Mouse (Mus musculus) spleen, adult 2 months (tissue): Measurements from ENCODE around the gene Nlgn2. TPM values are rescaled to one million over a fixed set of nuclear protein-coding genes. Genes with fewer than 3 reads are reported as not detected.

ENCODE experiments used
- DNase-seq, 2 experiments: peaks; one replicate each; pipeline versions ENCODE4 v3.0.0 to v3.0.0-alpha.2; 2012 to 2021; ENCODE audit warnings: low spot score in 2 of 2, low read depth in 1 of 2
- H3K27ac ChIP-seq: fragments of 200-500 bp; 2 replicates; pipeline ENCODE4 v1.5.1; 2012; ENCODE audit warnings: low read length, inconsistent platforms; ENCODE audit not compliant: insufficient read depth
- H3K27me3 ChIP-seq: fragments of 200-500 bp; 2 replicates; pipeline ENCODE4 v1.6.1; 2012; ENCODE audit warnings: mild to moderate bottlenecking, moderate library complexity, low read length, inconsistent platforms; ENCODE audit not compliant: control insufficient read depth, insufficient read depth
- H3K36me3 ChIP-seq: fragments of 200-500 bp; 2 replicates; pipeline ENCODE4 v1.6.1; 2012; ENCODE audit warnings: mild to moderate bottlenecking, low read length, inconsistent platforms; ENCODE audit not compliant: control insufficient read depth, insufficient read depth
- H3K4me1 ChIP-seq: fragments of 200-500 bp; 2 replicates; pipeline ENCODE4 v1.6.1; 2011; ENCODE audit warnings: inconsistent platforms; ENCODE audit not compliant: control insufficient read depth, insufficient read depth, insufficient read length
- H3K4me3 ChIP-seq: fragments of 200-500 bp; 2 replicates; pipeline ENCODE4 v1.5.1; 2011; ENCODE audit warnings: mild to moderate bottlenecking, inconsistent platforms; ENCODE audit not compliant: insufficient read depth, insufficient read length; ENCODE audit errors: extremely low read depth
- CTCF ChIP-seq: fragments of 200-500 bp; IDR thresholded peaks from 2 replicates; pipeline ENCODE4 v1.5.1; 2011; ENCODE audit warnings: mild to moderate bottlenecking, inconsistent platforms; ENCODE audit not compliant: insufficient read depth, insufficient read length, insufficient replicate concordance; ENCODE audit errors: extremely low read depth
- POLR2A ChIP-seq: fragments of 200-500 bp; IDR thresholded peaks from 2 replicates; pipeline ENCODE4 v1.6.1; 2011; ENCODE audit warnings: low read depth, low read length, inconsistent platforms
- WGBS: fragments of 180-500 bp; shearing (Covaris S2); methylation state at CpG from one replicate; pipeline ENCODE4 v1.1.7; 2018; 5-methylcytosine and 5-hydroxymethylcytosine counted together
- polyA plus RNA-seq: library from polyadenylated mRNA; depleted of rRNA; stranded (reverse); fragments of >200 nt; gene quantifications from 2 replicates; pipeline ENCODE4 v1.2.3, GENCODE M21; 2012; rRNA removed

Gene Nlgn2
- 9.1 and 10.2 TPM in 2 replicates for polyA plus RNA-seq

GRCm38 (mm10) chr11:69837604-69837951, at the start of gene Nlgn2:
Gene Nlgn2 (minus strand): TSS chr11:69837784.
- no peak for TF ChIP-seq POLR2A
- no peak for TF ChIP-seq CTCF
- Histone ChIP-seq H3K36me3 (no peaks in the 10 kb centered on the region), H3K4me1 (peaks cover 10% of the 10 kb centered on the region), H3K27ac (peak within 1 kb of the TSS; percentile 46), H3K4me3 (peak within 1 kb of the TSS; percentile 76), H3K27me3 (peaks cover 13% of the 10 kb centered on the region)
- WGBS: 2% methylated on average over 32 of the region's 32 CpGs
- DNase-seq: no peak

GRCm38 (mm10) chr11:69886907-69887635, 49.5 kb upstream of the Nlgn2 start:
- Histone ChIP-seq H3K4me3 (no peak overlapping the region), H3K4me1 (peaks cover 5% of the 10 kb centered on the region; the same call in 1 of the 2 replicates), H3K27ac (no peak overlapping the region), H3K36me3 (peaks cover 51% of the 10 kb centered on the region), H3K27me3 (no peaks in the 10 kb centered on the region)
- TF ChIP-seq CTCF: no peak; the same call in 1 of the 2 replicates
- TF ChIP-seq POLR2A: no peak
- 80% methylated on average over 8 of the region's 8 CpGs for WGBS
- no peak for DNase-seq

GRCm38 (mm10) chr11:69884663-69885062, 47.1 kb upstream of the Nlgn2 start:
- Histone ChIP-seq H3K27ac (no peak overlapping the region), H3K4me3 (no peak overlapping the region), H3K36me3 (peaks cover 37% of the 10 kb centered on the region), H3K4me1 (peaks cover 5% of the 10 kb centered on the region; the same call in 1 of the 2 replicates), H3K27me3 (no peaks in the 10 kb centered on the region)
- 87% methylated on average over 8 of the region's 8 CpGs for WGBS
- DNase-seq: no peak
- TF ChIP-seq CTCF: no peak
- no peak for TF ChIP-seq POLR2A

- Histone ChIP-seq H3K27ac (no peak overlapping the region), H3K4me3 (no peak overlapping the region), H3K27me3 (no peaks in the 10 kb centered on the region), H3K36me3 (peaks cover 33% of the 10 kb centered on the region), H3K4me1 (peaks cover 5% of the 10 kb centered on the region; the same call in 1 of the 2 replicates)
- no peak for DNase-seq
- TF ChIP-seq CTCF (no peak), POLR2A (no peak)
- whole genome bisulfite sequencing: 83% methylated on average over 9 of the region's 9 CpGs
Measured at GRCm38 (mm10) chr11:69884240-69884639, 46.7 kb upstream of the Nlgn2 start.

- 84% methylated on average over 8 of the region's 8 CpGs for WGBS
- no peak for DNase-seq
- no peak overlapping the region for H3K4me3 ChIP-seq
- H3K27ac ChIP-seq: no peak overlapping the region
- no peak for TF ChIP-seq POLR2A
- no peaks in the 10 kb centered on the region for H3K27me3 ChIP-seq
- H3K4me1 ChIP-seq: peaks cover 5% of the 10 kb centered on the region; the same call in 1 of the 2 replicates
- peaks cover 31% of the 10 kb centered on the region for H3K36me3 ChIP-seq
Measured at GRCm38 (mm10) chr11:69883527-69884151, 46.1 kb upstream of the Nlgn2 start.

- no peaks in the 10 kb centered on the region for H3K27me3 ChIP-seq
- peak in 1 of 2 experiments; percentile 58 for DNase-seq
- 85% methylated on average over 4 of the region's 4 CpGs for WGBS
- H3K4me1 ChIP-seq: peaks cover 5% of the 10 kb centered on the region; the same call in 1 of the 2 replicates
- no peak overlapping the region for H3K4me3 ChIP-seq
- H3K27ac ChIP-seq: no peak overlapping the region
- peaks cover 31% of the 10 kb centered on the region for H3K36me3 ChIP-seq
- peak; percentile 38; the same call in 1 of the 2 replicates for TF ChIP-seq CTCF
- TF ChIP-seq POLR2A: no peak
Measured at GRCm38 (mm10) chr11:69883066-69883465, 45.5 kb upstream of the Nlgn2 start.
